Mouse (Mus musculus) CD4-positive, CD25-positive, alpha-beta regulatory T cell, adult 9 weeks (primary cell): ENCODE results near the gene Pde1b. TPM values are rescaled to one million over a fixed set of nuclear protein-coding genes. Genes with fewer than 3 reads are reported as not detected.

ENCODE experiments used
- polyA plus RNA-seq: library from polyadenylated mRNA; unstranded; fragments of 100-300 nt; shearing (Covaris generic); gene quantifications from one replicate; pipeline ENCODE4 v1.2.1, GENCODE M21; 2017

Pde1b gene
- 2.6 TPM for polyA plus RNA-seq

GRCm38 (mm10) chr15:103502435-103503250 is at the start of gene Pde1b:
Gene Pde1b, plus strand, starts transcription at chr15:103503034.

GRCm38 (mm10) chr15:103453551-103454218 is 49.1 kb upstream of the Pde1b start, which contains the start of gene Nckap1l:
Gene Nckap1l, plus strand, starts transcription at chr15:103453794.

GRCm38 (mm10) chr15:103537822-103538213 is 35.0 kb downstream of the Pde1b start, which contains the start of gene Ppp1r1a:
Gene Ppp1r1a, minus strand, starts transcription at chr15:103538003.

GRCm38 (mm10) chr15:103564981-103565380 is 62.1 kb downstream of the Pde1b start, which contains the start of gene Glycam1:
Gene Glycam1, minus strand, starts transcription at chr15:103565081.

Other genes starting within 250 kb of the Pde1b start
- gene Nfe2, start 244.6 kb upstream of the Pde1b start, polyA plus RNA-seq = 0.78 TPM
- 191 TPM for gene Copz1, start 230.3 kb upstream of the Pde1b start, polyA plus RNA-seq
- not detected for gene Gpr84, start 192.4 kb upstream of the Pde1b start, polyA plus RNA-seq
- not detected for gene Zfp385a, start 162.9 kb upstream of the Pde1b start, polyA plus RNA-seq
- gene Itga5, start 136.3 kb upstream of the Pde1b start, polyA plus RNA-seq = 5.6 TPM
- not detected for gene Gtsf1, start 72.6 kb upstream of the Pde1b start, polyA plus RNA-seq
- gene Gtsf2, start 54.6 kb upstream of the Pde1b start, polyA plus RNA-seq = not detected
- gene Nckap1l, start 49.2 kb upstream of the Pde1b start, polyA plus RNA-seq = 174 TPM
- gene Ppp1r1a, start 35.0 kb downstream of the Pde1b start, polyA plus RNA-seq = not detected
- gene Glycam1, start 62.0 kb downstream of the Pde1b start, polyA plus RNA-seq = not detected